Mouse (Mus musculus) forebrain, embryonic 13.5 days (tissue): ENCODE measurements at regions not wholly inside any gene's neighbourhood (a gene's known extent, or its start where the extent isn't known, plus 50 kb on each side); places are given as distances from the start of the nearest gene placed in this dataset.

Experiments
- ATAC-seq: fragments of 200-750 bp; cut with Nextera tagmentation; 2 replicates; pipeline ENCODE4 v1.8.0; 2017
- H3K27ac ChIP-seq: fragments of 300-500 bp; sonication (generic); 2 replicates; pipeline ENCODE4 v1.5.1; 2015; ENCODE audit warnings: inconsistent platforms, mild to moderate bottlenecking, moderate library complexity
- H3K27me3 ChIP-seq: fragments of 300-500 bp; sonication (generic); 2 replicates; pipeline ENCODE4 v1.6.1; 2015; ENCODE audit warnings: mild to moderate bottlenecking, inconsistent platforms
- H3K36me3 ChIP-seq: fragments of 300-500 bp; sonication (generic); 2 replicates; pipeline ENCODE4 v1.6.1; 2015; ENCODE audit warnings: mild to moderate bottlenecking, inconsistent platforms; ENCODE audit not compliant: poor library complexity, severe bottlenecking
- H3K4me1 ChIP-seq: fragments of 300-500 bp; sonication (generic); 2 replicates; pipeline ENCODE4 v1.6.1; 2015; ENCODE audit warnings: inconsistent platforms
- H3K4me2 ChIP-seq: fragments of 300-500 bp; sonication (generic); 2 replicates; pipeline ENCODE4 v1.6.1; 2015; ENCODE audit warnings: inconsistent platforms, mild to moderate bottlenecking, moderate library complexity
- H3K4me3 ChIP-seq: fragments of 300-500 bp; sonication (generic); 2 replicates; pipeline ENCODE4 v1.5.1; 2015; ENCODE audit warnings: mild to moderate bottlenecking, inconsistent platforms
- H3K9ac ChIP-seq: fragments of 300-500 bp; sonication (generic); 2 replicates; pipeline ENCODE4 v1.6.1; 2015; ENCODE audit warnings: mild to moderate bottlenecking, inconsistent platforms
- H3K9me3 ChIP-seq: fragments of 300-500 bp; sonication (generic); replicated peaks from 2 replicates; pipeline ENCODE4 v1.6.1; 2016; ENCODE audit warnings: inconsistent platforms
- WGBS: fragments of 180-500 bp; shearing (Covaris S2); methylation state at CpG from one replicate; pipeline ENCODE4 v1.1.7; 2015; 5-methylcytosine and 5-hydroxymethylcytosine counted together

- H3K4me3 ChIP-seq: no peak overlapping the region
- H3K9ac ChIP-seq: no peak overlapping the region
- peaks cover 4% of the 10 kb centered on the region; the same call in 1 of the 2 replicates for H3K4me1 ChIP-seq
- H3K4me2 ChIP-seq: no peak overlapping the region
- H3K27me3 ChIP-seq: no peaks in the 10 kb centered on the region
- WGBS: 88% methylated on average over 2 of the region's 2 CpGs
- H3K27ac ChIP-seq: no peak overlapping the region
- no peak for ATAC-seq
- no peaks in the 10 kb centered on the region for H3K36me3 ChIP-seq
- H3K9me3 ChIP-seq: no peaks in the 10 kb centered on the region
Observed at GRCm38 (mm10) chr5:146657228-146657627, 72.2 kb upstream of the Gpr12 start.

DNA sequence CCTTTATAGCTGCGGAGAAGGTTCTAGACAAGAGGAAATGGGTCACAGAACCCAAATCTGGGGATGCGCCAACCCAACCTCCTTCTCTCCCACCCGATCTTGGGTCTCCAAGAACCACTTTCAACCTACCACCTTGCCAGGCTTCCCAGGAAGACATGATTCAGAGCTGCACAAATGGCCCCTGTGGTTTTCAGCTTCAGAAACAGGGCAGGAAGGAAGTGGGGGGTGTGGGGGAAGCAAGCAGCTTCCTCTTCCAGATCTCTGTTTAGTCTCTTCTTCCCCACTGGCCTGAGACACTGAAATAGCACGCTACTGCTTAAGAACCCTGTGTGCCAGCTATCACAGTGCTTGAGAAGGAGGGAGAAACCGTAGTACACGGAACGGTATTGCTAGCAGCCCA is 70.4 kb upstream of the Gpr12 start:
- H3K9me3 ChIP-seq: no peaks in the 10 kb centered on the region
- no peaks in the 10 kb centered on the region for H3K36me3 ChIP-seq
- no peak for ATAC-seq
- H3K4me3 ChIP-seq: no peak overlapping the region
- no peaks in the 10 kb centered on the region for H3K27me3 ChIP-seq
- H3K4me1 ChIP-seq: peaks cover 4% of the 10 kb centered on the region; the same call in 1 of the 2 replicates
- no peak overlapping the region for H3K9ac ChIP-seq
- WGBS: 79% methylated on average over 7 of the region's 7 CpGs
- H3K27ac ChIP-seq: no peak overlapping the region
- no peak overlapping the region for H3K4me2 ChIP-seq

DNA sequence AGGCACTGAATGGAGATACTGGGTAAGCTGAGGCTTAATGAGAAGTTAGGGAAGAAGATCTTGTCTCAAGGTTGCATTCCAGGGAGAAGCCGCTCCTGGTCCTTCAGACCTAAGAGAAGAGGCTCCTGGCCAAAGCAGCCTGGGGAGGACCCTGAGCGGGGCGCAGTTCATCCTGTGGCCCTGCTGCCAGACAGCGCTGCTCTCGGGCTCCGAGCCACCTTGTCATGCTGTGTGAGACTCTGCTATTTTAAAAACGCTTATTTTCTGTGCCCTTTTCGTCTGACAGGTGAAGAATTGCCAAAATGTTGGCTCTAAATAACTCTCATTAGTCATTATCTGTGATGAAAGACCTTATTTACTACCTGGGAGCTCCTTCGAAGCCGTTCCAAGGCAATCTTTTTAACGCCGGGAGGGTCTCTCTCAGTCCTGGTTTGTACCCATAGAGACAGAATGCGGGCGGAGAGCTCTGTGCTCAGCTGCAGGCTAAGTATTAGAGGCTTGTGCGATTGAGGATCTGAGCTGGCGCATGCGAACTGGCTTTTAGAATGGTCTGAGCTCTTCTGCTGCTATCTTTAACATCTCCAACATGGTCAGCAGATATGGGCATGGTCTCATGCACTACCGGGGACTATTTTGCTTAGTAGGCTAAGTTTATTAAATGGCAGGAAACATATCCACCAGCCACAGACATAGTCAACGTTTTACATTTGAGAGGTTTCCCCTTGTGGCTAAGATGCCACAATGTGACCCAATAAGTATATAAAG is 68.8 kb upstream of the Gpr12 start:
- Histone ChIP-seq H3K9ac (no peak overlapping the region), H3K27ac (no peak overlapping the region), H3K4me3 (no peak overlapping the region), H3K36me3 (no peaks in the 10 kb centered on the region), H3K27me3 (no peaks in the 10 kb centered on the region), H3K4me1 (peaks cover 4% of the 10 kb centered on the region; the same call in 1 of the 2 replicates), H3K9me3 (no peaks in the 10 kb centered on the region), H3K4me2 (no peak overlapping the region)
- no peak for ATAC-seq
- WGBS: 78% methylated on average over 19 of the region's 19 CpGs

- H3K36me3 ChIP-seq: no peaks in the 10 kb centered on the region
- H3K4me1 ChIP-seq: peaks cover 7% of the 10 kb centered on the region; the same call in 1 of the 2 replicates
- no peak for ATAC-seq
- no peak overlapping the region for H3K4me3 ChIP-seq
- WGBS: 9% methylated on average over 4 of the region's 5 CpGs
- H3K9ac ChIP-seq: no peak overlapping the region
- H3K27me3 ChIP-seq: no peaks in the 10 kb centered on the region
- no peak overlapping the region for H3K27ac ChIP-seq
- H3K4me2 ChIP-seq: no peak overlapping the region
- no peaks in the 10 kb centered on the region for H3K9me3 ChIP-seq
Observed at GRCm38 (mm10) chr5:146652874-146653273, 67.8 kb upstream of the Gpr12 start.

DNA sequence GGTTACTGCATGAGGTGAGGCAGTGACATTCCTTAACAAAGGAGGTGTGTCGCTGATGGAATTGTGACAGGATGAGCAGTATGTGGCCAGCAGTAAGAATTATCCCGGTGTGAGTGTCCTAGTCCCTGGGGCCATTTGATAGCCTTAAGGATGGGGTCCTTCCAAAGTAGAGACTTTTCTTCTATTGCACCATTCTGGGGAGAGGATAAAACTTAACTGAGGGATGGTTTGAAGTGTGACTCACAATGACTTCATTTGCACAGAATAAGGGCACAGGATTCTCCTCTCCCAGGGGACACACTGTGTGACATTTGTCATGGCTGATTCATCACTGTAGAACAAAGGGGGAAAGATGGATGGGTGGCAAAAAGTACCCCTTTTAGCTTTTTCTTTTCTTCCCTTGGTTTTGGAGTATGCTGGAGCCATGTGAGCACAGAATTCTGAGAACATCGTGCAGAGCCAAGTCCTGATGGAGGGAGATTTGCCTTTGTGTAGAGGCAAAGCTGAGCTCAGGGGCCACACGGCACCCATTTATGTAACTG is 63.6 kb upstream of the Gpr12 start:
- no peak for ATAC-seq
- H3K4me1 ChIP-seq: peaks cover 14% of the 10 kb centered on the region
- H3K27me3 ChIP-seq: 0 out of 2 replicates have a peak, but pooled peaks cover 7% of the 10 kb centered on the region
- H3K36me3 ChIP-seq: no peaks in the 10 kb centered on the region
- H3K4me3 ChIP-seq: no peak overlapping the region
- no peak overlapping the region for H3K9ac ChIP-seq
- H3K4me2 ChIP-seq: no peak overlapping the region
- 75% methylated on average over 4 of the region's 4 CpGs for WGBS
- H3K9me3 ChIP-seq: no peaks in the 10 kb centered on the region
- no peak overlapping the region for H3K27ac ChIP-seq

DNA sequence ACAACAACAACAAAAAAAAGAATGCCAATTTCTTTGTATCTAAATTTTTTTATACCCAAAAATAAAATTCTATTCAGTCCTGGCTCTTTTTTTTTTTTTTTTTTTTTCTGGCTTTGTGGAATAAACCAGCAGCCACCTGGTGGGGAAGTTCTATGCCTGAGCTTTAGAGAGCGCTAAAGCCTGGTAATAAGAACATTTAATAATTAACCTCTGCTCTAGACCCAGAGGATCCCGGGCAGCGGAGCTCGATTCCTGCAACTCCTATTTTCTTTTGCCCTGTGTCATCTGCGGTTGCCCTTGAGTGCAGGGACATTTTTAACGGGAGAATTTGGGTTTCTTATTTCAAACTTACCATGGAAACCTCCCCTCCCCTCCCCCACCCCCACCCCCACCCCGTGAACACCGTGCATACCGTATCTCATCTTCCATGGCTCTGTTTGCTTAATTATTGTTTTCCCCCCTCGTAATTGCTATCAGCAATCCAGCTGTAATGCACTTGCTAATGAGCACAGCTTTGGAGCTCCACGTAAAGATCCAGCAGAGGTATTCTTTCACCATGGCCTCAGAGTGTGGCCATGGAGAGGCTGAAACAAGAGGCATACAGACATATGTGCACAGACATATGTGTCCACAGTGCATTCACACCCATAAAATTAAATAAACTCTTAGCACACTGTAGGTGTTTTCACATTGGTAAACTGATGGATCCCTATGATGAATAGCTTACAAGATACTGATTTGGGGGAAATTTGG is 62.8 kb upstream of the Gpr12 start:
- H3K9ac ChIP-seq: no peak overlapping the region
- WGBS: 10% methylated on average over 11 of the region's 11 CpGs
- H3K27ac ChIP-seq: no peak overlapping the region
- no peaks in the 10 kb centered on the region for H3K9me3 ChIP-seq
- H3K4me1 ChIP-seq: peaks cover 10% of the 10 kb centered on the region
- H3K4me3 ChIP-seq: no peak overlapping the region
- H3K4me2 ChIP-seq: no peak overlapping the region
- 0 out of 2 replicates have a peak, but pooled peaks cover 7% of the 10 kb centered on the region for H3K27me3 ChIP-seq
- no peaks in the 10 kb centered on the region for H3K36me3 ChIP-seq
- ATAC-seq: peak; percentile 36; the same call in 1 of the 2 replicates

- WGBS: 3% methylated on average over 4 of the region's 4 CpGs
Observed at GRCm38 (mm10) chr5:146644499-146644898, 59.5 kb upstream of the Gpr12 start.

DNA sequence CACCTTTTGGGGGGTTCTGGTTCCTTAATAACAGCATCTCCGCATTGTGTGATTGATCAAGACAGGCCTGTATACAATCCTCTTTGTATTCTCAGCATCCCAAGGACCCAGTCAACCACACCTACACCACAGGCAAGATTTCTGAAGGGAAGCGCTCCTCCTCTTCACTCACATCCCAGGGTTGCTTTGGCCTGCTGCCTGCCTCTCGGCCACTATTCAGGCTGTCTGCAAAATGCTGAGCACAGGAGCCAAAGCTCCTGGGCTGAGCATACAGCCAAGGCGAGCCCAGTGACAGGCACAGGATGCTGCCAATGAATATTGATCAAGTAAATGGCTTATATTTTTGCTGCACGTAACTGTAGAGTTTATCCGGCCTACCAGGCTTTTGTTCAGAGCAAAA is 56.9 kb upstream of the Gpr12 start:
- Histone ChIP-seq H3K4me1 (peaks cover under 1% of the 10 kb centered on the region; the same call in 1 of the 2 replicates), H3K4me3 (no peak overlapping the region), H3K36me3 (no peaks in the 10 kb centered on the region), H3K27ac (no peak overlapping the region), H3K4me2 (no peak overlapping the region), H3K9me3 (no peaks in the 10 kb centered on the region), H3K9ac (no peak overlapping the region), H3K27me3 (0 out of 2 replicates have a peak, but pooled peaks cover 7% of the 10 kb centered on the region)
- 86% methylated on average over 6 of the region's 6 CpGs for WGBS
- no peak for ATAC-seq

More at GRCm38 (mm10) chr5:146644499-146644898, 59.5 kb upstream of the Gpr12 start:
- Histone ChIP-seq H3K27me3 (0 out of 2 replicates have a peak, but pooled peaks cover 7% of the 10 kb centered on the region), H3K4me3 (no peak overlapping the region), H3K4me1 (peaks cover 10% of the 10 kb centered on the region), H3K27ac (no peak overlapping the region), H3K9ac (no peak overlapping the region), H3K4me2 (no peak overlapping the region), H3K36me3 (no peaks in the 10 kb centered on the region), H3K9me3 (no peaks in the 10 kb centered on the region)
- no peak for ATAC-seq

DNA sequence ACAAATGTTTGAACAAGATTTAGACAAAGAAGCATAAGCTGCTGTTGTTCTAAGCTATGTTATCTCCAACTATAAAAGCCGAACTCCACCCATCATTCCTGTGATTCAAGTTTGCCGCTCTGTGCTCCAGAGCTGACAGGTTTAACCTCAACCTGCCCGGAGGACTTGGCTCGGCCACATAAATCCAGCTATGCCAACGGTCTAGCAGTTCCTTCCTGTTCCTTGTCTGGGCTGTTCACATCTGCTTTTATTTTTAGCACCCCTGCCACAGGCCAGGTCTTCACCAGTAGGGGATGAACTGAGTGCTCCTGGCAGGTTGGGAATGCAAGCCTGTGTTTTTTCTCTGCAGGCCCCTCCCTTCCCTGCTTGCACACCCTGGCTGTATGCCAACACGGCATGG is 51.8 kb upstream of the Gpr12 start:
- H3K4me3 ChIP-seq: no peak overlapping the region
- H3K27ac ChIP-seq: no peak overlapping the region
- 89% methylated on average over 6 of the region's 6 CpGs for WGBS
- no peak overlapping the region for H3K9ac ChIP-seq
- no peaks in the 10 kb centered on the region for H3K4me1 ChIP-seq
- no peak overlapping the region for H3K4me2 ChIP-seq
- H3K36me3 ChIP-seq: no peaks in the 10 kb centered on the region
- ATAC-seq: no peak
- H3K27me3 ChIP-seq: no peaks in the 10 kb centered on the region
- H3K9me3 ChIP-seq: no peaks in the 10 kb centered on the region
